Mouse (Mus musculus) Patski (cell line): ENCODE data around the gene Eppin. TPM values are rescaled to one million over a fixed set of nuclear protein-coding genes. Genes with fewer than 3 reads are reported as not detected.
A peak's percentile ranks its signal among the peaks of the same experiment; 100 is the strongest.

Experiments
- ATAC-seq: fragments of 100-300 bp; one replicate; pipeline ENCODE4 v1.8.0; 2021
- CTCF ChIA-PET: fragments of 350-600 bp; sonication (Branson Sonifier 250); formaldehyde crosslinking; loops from one replicate; lab custom pipeline; 2022; ENCODE audit warnings: inconsistent platforms; lab: Charles Lee
- POLR2A ChIA-PET: fragments of 350-600 bp; sonication (Branson Sonifier 250); formaldehyde crosslinking; loops from one replicate; lab custom pipeline; 2022; ENCODE audit warnings: antibody characterized with exemption, inconsistent platforms; lab: Charles Lee
- DNase-seq: peaks from one replicate; pipeline ENCODE4 v3.0.0-alpha.2; 2011; ENCODE audit warnings: low read depth, low spot score
- H3K27me3 ChIP-seq: fragments of 371-371 bp; one replicate; pipeline ENCODE4 v1.5.1; 2021
- CTCF ChIP-seq: fragments of 100-300 bp; IDR thresholded peaks from one replicate; pipeline ENCODE4 v1.5.1; 2021
- in situ Hi-C: fragments of 300-500 bp; cut with MboI; formaldehyde crosslinking; loops from 3 replicates; pipeline ENCODE4 v1.11.1; 2018; ENCODE audit warnings: low pct_unique_long_range_greater_than_20kb, mixed read lengths
- polyA plus RNA-seq: library from polyadenylated mRNA; unstranded; gene quantifications from one replicate; pipeline ENCODE4 v1.2.3, GENCODE M21; 2021

Gene Eppin
- polyA plus RNA-seq, 1 experiment from 2014 or later: not detected

DNA sequence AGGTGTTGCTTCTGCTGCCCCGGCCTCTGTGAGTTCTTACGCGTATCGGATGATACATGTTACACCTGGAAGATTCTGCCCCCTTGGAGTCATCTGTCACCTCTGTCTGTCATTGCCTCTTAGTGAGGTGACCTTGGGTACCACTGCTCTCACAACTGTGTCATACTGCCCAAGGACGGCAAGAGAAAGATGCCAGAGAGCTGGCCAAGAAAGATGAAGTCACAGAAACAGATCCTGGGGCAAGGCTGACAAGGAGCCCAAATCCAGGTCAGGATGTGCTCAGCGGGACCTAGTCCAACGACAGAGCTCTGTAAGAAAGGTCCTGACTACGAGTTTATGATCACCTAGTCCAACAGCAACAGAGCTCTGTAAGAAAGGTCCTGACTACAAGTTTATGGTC lies 33.3 kb downstream of the Eppin start:
- in situ Hi-C loops: no loop called here
- ATAC-seq (no peak), DNase-seq (no peak)
- no peak for TF ChIP-seq CTCF
- CTCF ChIA-PET: no interaction called here
- POLR2A ChIA-PET: no interaction called here
- no peaks in the 10 kb centered on the region for H3K27me3 ChIP-seq

DNA sequence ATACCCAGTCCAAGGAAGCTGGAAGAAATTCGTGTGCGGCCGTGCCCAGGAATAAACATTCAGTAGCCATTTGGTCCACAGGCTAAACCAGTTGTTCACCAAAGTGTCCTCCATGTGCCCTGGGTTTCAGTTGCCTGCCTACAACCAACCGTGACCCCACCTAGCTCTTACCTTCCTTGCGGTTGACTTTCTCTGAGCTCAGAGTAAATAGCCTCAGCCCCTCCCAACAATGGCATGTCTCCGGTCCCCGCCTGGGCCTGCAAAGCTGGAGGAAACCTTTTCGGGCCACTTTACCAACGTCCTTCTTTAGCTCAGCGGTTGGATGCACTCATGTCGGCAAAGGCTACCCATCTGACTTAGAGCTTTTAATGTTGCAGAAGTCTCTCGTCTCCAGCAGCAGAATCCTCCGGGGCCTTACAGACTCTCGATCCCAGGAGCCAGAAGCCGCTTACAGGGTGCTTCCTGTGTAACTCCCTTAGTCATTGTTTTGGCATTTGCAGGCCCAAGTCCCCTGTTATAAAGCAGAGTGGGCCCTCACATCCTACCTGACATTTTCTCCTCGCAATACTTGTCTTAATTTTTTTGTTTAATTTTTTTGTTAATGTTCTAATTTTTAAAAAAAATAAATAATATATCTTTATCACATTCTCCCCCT lies 34.3 kb downstream of the Eppin start:
- in situ Hi-C loops: no loop called here
- ChIA-PET CTCF (no interaction called here), POLR2A (interaction anchor here (0.9 kb wide), 1 partner anchor 9 kb away, joined by 3 read pairs; no protein-coding TSS in a partner anchor)
- no peak for DNase-seq
- no peaks in the 10 kb centered on the region for H3K27me3 ChIP-seq
- no peak for ATAC-seq
- TF ChIP-seq CTCF: no peak

DNA sequence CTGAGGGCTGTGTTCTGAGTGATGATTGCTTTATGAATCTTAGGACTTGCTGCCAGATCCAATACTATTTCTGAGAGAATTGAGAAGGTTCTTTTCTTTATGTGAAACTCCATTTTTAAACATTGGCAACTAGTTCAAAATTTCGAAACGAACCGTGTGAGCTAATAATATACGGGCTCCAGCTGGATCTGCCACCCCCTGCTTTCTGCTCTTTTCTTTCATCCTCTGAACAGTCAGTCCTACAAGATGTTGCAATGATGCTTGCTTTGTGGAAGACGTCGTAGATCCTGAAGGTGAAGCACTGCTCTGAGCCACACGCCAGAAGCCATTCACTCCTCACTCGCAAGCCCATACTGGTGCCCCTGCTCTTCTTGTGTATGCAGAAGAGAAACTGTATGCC lies 35.0 kb downstream of the Eppin start:
- ChIA-PET CTCF (interaction anchor here (0.7 kb wide), 1 partner anchor 11 kb away, joined by 3 read pairs; no protein-coding TSS in a partner anchor), POLR2A (interaction anchor here (0.9 kb wide), 1 partner anchor 8 kb away, joined by 3 read pairs; no protein-coding TSS in a partner anchor)
- in situ Hi-C loops: no loop called here
- DNase-seq (no peak), ATAC-seq (no peak)
- H3K27me3 ChIP-seq: no peaks in the 10 kb centered on the region
- TF ChIP-seq CTCF: no peak

DNA sequence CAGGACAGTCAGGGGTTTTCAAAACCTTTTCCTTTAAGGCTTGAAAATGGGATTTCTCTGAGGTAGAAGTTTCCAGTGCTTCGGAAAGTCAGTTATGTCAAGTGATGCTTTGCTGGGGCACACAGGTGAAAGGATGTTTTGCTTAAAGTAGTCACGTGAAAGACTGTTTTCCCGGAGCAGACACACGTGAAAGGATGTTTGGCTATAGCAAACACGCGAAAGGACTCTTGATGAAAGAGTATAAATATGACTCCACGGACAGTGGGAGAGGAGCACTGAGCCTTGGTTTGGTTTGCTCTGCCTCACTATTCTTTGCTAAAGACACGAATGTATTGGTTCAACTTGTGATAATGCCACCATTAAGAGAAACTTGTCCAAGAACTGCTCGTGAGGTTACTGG lies 41.9 kb downstream of the Eppin start:
- no peaks in the 10 kb centered on the region for H3K27me3 ChIP-seq
- ChIA-PET CTCF (no interaction called here), POLR2A (no interaction called here)
- no peak for TF ChIP-seq CTCF
- ATAC-seq: no peak
- in situ Hi-C loops: no loop called here
- DNase-seq: no peak

DNA sequence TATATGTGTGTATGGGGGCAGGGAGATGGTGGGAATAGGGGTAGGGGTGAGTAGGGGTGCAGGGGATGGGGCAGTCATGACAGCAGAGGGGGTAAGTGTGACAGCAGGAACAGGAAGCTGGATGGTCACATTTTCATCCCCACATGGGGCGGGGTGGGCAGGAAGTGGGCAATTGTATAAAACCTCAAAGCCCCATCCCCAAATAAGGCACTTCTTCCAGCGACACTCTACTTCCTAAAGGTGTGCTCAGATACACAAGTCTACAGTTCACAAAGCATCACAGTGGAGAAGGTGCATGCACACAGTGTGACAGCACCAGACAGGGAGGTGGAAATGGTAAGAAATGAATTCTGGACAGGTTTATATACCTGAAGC lies 42.5 kb downstream of the Eppin start:
- DNase-seq: no peak
- ChIA-PET CTCF (interaction anchor here (1.0 to 1.4 kb wide), 2 partner anchors 14 to 17 kb away, joined by 3 read pairs; no protein-coding TSS in a partner anchor), POLR2A (no interaction called here)
- no peaks in the 10 kb centered on the region for H3K27me3 ChIP-seq
- ATAC-seq: no peak
- in situ Hi-C loops: no loop called here
- TF ChIP-seq CTCF: no peak

DNA sequence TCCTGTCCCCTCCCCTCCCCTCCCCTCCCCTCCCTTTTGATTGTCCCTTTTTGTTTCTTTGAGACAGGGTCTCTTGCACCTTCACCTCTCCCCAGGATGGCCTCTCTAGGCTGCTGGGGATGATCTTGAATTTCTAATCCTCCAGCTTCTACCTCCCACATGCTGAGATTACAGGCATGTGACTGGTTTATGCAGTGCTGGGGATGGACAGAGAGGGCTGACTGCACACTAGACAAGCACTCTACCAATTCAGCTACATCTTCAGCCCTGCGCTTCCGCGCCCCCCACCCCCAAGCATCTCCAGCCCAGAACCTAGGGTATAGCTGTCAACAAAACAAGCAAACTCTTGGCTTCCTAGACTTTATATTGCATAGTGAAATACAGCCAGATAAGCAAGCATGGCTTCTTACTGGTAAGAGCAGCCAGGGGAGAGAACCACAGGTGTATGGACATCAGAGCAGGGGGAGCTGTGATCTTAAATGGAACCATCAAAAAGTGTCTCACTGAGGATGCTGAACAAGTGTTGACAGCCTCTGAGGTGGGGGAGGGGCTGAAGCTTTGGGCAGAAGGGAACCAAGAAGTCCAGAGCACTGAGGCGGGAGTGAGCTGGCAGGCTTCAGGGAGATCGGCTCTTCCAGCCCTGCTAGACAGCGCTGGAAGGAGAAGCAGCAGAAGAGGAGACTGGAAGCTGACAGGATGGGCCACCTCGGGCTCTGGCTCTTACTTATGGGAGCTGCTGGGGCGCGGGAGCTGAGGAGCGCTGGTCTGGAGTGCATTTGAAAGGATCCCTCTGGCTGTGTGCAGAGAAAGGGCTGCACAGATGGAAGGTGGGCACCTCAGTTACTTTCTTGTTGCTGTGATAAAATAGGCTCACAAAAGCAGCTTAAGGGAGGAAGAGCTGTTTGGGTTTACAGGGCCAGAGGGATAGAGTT lies 43.2 kb downstream of the Eppin start:
- POLR2A ChIA-PET: interaction anchor here (0.7 kb wide), 1 partner anchor 9 kb away, joined by 3 read pairs; no protein-coding TSS in a partner anchor
- DNase-seq (no peak), ATAC-seq (no peak)

DNA sequence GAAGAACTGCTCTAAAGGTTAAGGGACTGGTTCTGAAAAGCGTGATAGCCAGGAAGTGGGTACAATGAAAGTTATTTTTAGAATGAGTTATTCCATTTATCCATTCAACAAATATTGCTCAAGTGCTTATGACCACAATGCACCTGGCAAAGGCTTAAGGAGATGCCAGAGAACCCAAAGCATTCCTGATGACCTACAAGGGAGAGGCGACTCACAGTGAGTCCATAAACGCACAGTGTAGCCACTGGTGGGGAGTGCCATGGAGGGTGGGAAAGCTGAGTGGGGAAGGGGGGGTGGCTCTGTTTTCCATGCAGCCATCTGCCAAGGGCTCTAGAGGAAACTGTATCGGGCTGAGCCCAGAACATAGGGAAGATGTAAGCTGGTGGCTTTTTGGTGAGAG lies 44.1 kb downstream of the Eppin start:
- TF ChIP-seq CTCF: no peak
- in situ Hi-C loops: loop anchor here (25.0 kb wide), 1 partner anchor 437 kb away; no protein-coding TSS in a partner anchor
- no peaks in the 10 kb centered on the region for H3K27me3 ChIP-seq
- ChIA-PET CTCF (no interaction called here), POLR2A (no interaction called here)
- ATAC-seq (peak; percentile 78), DNase-seq (no peak)

More for the DNA sequence above, 43.2 kb downstream of the Eppin start:
- no peak for TF ChIP-seq CTCF
- CTCF ChIA-PET: interaction anchor here (1.0 to 1.4 kb wide), 2 partner anchors 15 to 17 kb away, joined by 3 read pairs; no protein-coding TSS in a partner anchor
- no peaks in the 10 kb centered on the region for H3K27me3 ChIP-seq
- in situ Hi-C loops: loop anchor here (25.0 kb wide), 1 partner anchor 438 kb away; no protein-coding TSS in a partner anchor

DNA sequence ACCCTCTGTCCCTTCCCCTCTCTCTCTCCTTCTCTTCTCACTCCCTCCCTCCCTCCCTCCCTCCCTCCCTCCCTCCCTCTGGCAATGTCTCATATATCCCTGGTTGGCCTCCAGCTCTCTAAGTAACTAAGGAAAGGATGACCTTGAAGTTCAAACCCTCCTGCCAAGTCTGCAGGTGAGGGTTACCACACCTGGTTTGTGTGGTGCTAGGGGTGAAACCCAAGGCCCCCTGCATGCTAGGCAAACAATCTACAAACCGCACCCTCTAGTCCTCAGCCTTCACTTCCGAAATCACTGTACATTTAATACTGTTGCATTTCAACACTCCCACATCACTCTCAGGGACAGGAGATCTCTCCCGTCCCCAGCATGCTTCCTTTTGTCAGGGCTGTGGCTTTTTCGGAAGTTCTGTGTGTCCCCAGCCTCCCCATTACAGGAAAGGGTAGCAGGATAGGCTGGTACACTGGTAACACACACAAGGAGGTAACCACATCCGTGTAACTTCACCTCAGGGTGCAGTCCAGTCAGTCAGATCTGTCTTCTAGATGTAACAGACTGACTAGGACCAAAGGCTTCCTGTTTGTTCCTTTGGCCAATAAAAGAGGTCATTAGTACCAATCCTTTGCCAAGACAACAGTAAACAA lies 48.8 kb downstream of the Eppin start:
- ChIA-PET POLR2A (no interaction called here), CTCF (interaction anchor here (1.4 to 4.4 kb wide), 2 partner anchors 14 to 27 kb away, joined by 6 to 31 read pairs; no protein-coding TSS in a partner anchor)
- H3K27me3 ChIP-seq: no peaks in the 10 kb centered on the region
- TF ChIP-seq CTCF: no peak
- in situ Hi-C loops: loop anchor here (25.0 kb wide), 1 partner anchor 432 kb away; no protein-coding TSS in a partner anchor
- DNase-seq: no peak
- ATAC-seq: no peak

DNA sequence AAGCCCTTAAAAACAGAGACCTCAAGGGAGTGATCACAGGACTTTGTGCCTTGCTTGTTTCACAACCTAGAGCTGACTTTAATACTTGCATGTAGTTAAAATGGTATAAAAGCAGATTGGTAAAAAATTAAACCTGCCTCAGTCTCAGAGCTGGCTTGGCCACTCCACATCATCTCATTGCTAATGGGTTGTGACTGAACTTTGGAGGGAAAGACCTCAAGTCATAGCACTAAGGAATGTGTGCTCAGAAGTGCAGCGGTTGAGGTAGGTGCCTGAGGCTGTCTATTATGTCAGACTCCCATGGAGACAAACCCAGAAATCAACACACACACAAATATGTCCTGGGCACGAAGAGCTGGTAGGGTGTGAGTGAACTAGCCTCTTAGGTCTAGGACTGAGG lies 49.6 kb downstream of the Eppin start:
- ATAC-seq (peak; percentile 88), DNase-seq (peak; percentile 88)
- ChIA-PET POLR2A (no interaction called here), CTCF (interaction anchor here (1.3 to 4.4 kb wide), 3 partner anchors 9 to 26 kb away, joined by 3 to 31 read pairs (median 6); no protein-coding TSS in a partner anchor)
- in situ Hi-C loops: loop anchor here (25.0 kb wide), 1 partner anchor 431 kb away; no protein-coding TSS in a partner anchor
- TF ChIP-seq CTCF: no peak
- H3K27me3 ChIP-seq: no peaks in the 10 kb centered on the region

DNA sequence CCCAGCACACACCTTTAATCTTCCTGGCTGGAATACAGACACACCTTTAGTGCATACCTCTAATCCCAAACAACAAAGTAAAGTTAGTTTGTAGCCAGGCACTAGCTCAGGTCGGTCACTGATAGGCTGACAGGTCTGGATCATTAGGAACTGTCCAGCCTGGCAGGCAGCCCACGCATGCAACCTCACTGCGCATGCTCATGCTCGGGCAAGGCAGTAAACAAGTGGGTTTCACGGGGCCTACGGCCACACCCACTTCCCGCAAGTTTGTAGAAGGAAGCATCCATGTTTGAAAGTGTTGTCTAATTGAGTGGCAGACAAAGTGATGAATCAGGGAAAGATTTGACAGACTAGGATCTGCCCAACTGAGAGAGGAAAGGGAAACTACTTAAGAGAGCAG lies 50.8 kb downstream of the Eppin start:
- in situ Hi-C loops: loop anchor here (25.0 kb wide), 1 partner anchor 430 kb away; no protein-coding TSS in a partner anchor
- CTCF ChIA-PET: interaction anchor here (1.3 to 4.4 kb wide), 3 partner anchors 8 to 21 kb away, joined by 3 to 31 read pairs (median 3); no protein-coding TSS in a partner anchor
- no peaks in the 10 kb centered on the region for H3K27me3 ChIP-seq
- TF ChIP-seq CTCF: no peak
- POLR2A ChIA-PET: no interaction called here
- ATAC-seq: no peak
- no peak for DNase-seq
